In the genomic region with DNA sequence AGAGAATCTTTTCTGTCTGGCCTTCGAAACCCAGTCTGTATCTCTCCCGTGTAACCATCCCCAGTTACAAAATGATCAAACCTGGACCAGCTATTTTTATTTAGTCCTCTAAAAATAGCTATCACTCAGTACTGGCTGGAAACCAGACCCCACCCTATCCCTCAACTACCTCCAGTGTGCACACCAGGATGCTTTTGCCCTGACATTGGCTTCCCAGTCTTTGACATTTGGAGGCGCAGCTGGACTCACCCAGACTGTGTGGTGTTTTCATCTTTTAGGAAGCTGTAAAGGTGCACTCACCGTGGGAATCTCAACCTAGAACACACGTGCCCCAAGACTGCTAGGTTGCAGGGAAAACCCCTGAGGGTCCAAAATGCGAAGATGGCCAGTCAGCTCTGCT, we compare ENCODE assay signal across 9 mouse cellular contexts. TPM values are rescaled to one million over a fixed set of nuclear protein-coding genes. Genes with fewer than 3 reads are reported as not detected.
DNase-seq lines count a peak whose midpoint lies in the region; ATAC-seq lines count a peak whose summit lies in the region.
"Had no signal": no experiment of that assay in that cellular context is flagged by ENCODE, and none has a peak within 500 bp of the region (broad histone marks: within the 10 kb centered on the region; RNA-seq: fewer than 3 reads in every experiment).

No protein-coding gene starts in this region.

- H3K4me1 ChIP-seq in heart, embryonic 14.5 days (ENCODE audit: control insufficient read depth in 2 of 2, insufficient read depth in 2 of 2, low read length in 2 of 2) = peaks cover 7 to 22% of the 10 kb centered on the region in 2 experiments
- peaks cover 25% of the 10 kb centered on the region for H3K4me1 ChIP-seq in embryonic facial prominence, embryonic 10.5 days
- peaks cover 23% of the 10 kb centered on the region for H3K4me1 ChIP-seq in hindbrain, embryonic 13.5 days (replicated peaks)
- peaks cover 32% of the 10 kb centered on the region for H3K4me1 ChIP-seq in midbrain, embryonic 15.5 days

- WGBS in heart, embryonic 14.5 days = 15% methylated on average over 6 of the region's 6 CpGs
- WGBS in embryonic facial prominence, embryonic 10.5 days = 29% methylated on average over 6 of the region's 6 CpGs
- 32% methylated on average over 6 of the region's 6 CpGs for WGBS in hindbrain, embryonic 13.5 days
- 32% methylated on average over 6 of the region's 6 CpGs for WGBS in midbrain, embryonic 15.5 days

- H3K9ac ChIP-seq in heart, embryonic 14.5 days (ENCODE audit: low read length) = peak overlapping the region; percentile 81
- H3K9ac ChIP-seq in hindbrain, embryonic 13.5 days = peak overlapping the region; percentile 76; the same call in 1 of the 2 replicates
- peak overlapping the region; percentile 43 for H3K9ac ChIP-seq in midbrain, embryonic 15.5 days

- peak overlapping the region; percentile 23 to 76 for H3K27ac ChIP-seq in heart, embryonic 14.5 days (replicated peaks in 1 of 2; ENCODE audit: control insufficient read depth in 1 of 2, insufficient read depth in 1 of 2, low read depth in 2 of 2, low read length in 2 of 2)
- peak overlapping the region; percentile 89 for H3K27ac ChIP-seq in embryonic facial prominence, embryonic 10.5 days (replicated peaks)
- H3K27ac ChIP-seq in hindbrain, embryonic 13.5 days = peak overlapping the region; percentile 72
- peak overlapping the region; percentile 68 for H3K27ac ChIP-seq in midbrain, embryonic 15.5 days

- peak overlapping the region; percentile 81 for H3K4me2 ChIP-seq in heart, embryonic 14.5 days (ENCODE audit: low read length)
- H3K4me2 ChIP-seq in hindbrain, embryonic 13.5 days = peak overlapping the region; percentile 88
- H3K4me2 ChIP-seq in midbrain, embryonic 15.5 days = peak overlapping the region; percentile 98

- ATAC-seq in heart, embryonic 14.5 days (ENCODE audit: insufficient number of reproducible peaks, insufficient read depth, low FRiP score, low read depth) = no peak
- ATAC-seq in hindbrain, embryonic 13.5 days (ENCODE audit: low FRiP score) = no peak
- no peak for ATAC-seq in midbrain, embryonic 15.5 days (replicated peaks)
- ATAC-seq: CD4-positive, CD25-positive, alpha-beta regulatory T cell, adult 4 months had no signal

- no peak for DNase-seq in heart, adult 18-20 months
- DNase-seq in embryonic facial prominence, embryonic 10.5 days (ENCODE audit: low spot score) = no peak
- no peak for DNase-seq in frontal cortex, adult 2 months (ENCODE audit: extremely low spot score in 1 of 2, low spot score in 1 of 2)
- no peak for DNase-seq in ovary, postnatal 14 days (ENCODE audit: low spot score)
- DNase-seq in right cerebral cortex, adult 18-20 months = no peak

- no peaks in the 10 kb centered on the region for H3K9me3 ChIP-seq in heart, embryonic 14.5 days (ENCODE audit: control insufficient read depth, low read length)
- H3K9me3 ChIP-seq in embryonic facial prominence, embryonic 10.5 days = no peaks in the 10 kb centered on the region
- H3K9me3 ChIP-seq in hindbrain, embryonic 13.5 days = no peaks in the 10 kb centered on the region
- no peaks in the 10 kb centered on the region for H3K9me3 ChIP-seq in midbrain, embryonic 15.5 days

- H3K36me3 ChIP-seq in heart, embryonic 14.5 days (ENCODE audit: control insufficient read depth, insufficient read depth, low read length) = no peaks in the 10 kb centered on the region
- H3K36me3 ChIP-seq in embryonic facial prominence, embryonic 10.5 days (replicated peaks) = no peaks in the 10 kb centered on the region
- no peaks in the 10 kb centered on the region for H3K36me3 ChIP-seq in hindbrain, embryonic 13.5 days
- no peaks in the 10 kb centered on the region for H3K36me3 ChIP-seq in midbrain, embryonic 15.5 days (replicated peaks)

- H3K27me3 ChIP-seq in heart, embryonic 14.5 days (ENCODE audit: control insufficient read depth, insufficient read depth, low read length) = 0 out of 2 replicates have a peak, but pooled peaks cover 3% of the 10 kb centered on the region
- peaks cover 30% of the 10 kb centered on the region; the same call in 1 of the 2 replicates for H3K27me3 ChIP-seq in embryonic facial prominence, embryonic 10.5 days (replicated peaks; ENCODE audit: low read depth, poor library complexity, severe bottlenecking)
- H3K27me3 ChIP-seq in hindbrain, embryonic 13.5 days = peaks cover 9% of the 10 kb centered on the region; the same call in 1 of the 2 replicates
- 0 out of 2 replicates have a peak, but pooled peaks cover 8% of the 10 kb centered on the region for H3K27me3 ChIP-seq in midbrain, embryonic 15.5 days (replicated peaks)

- H3K4me3 ChIP-seq in heart, embryonic 14.5 days (ENCODE audit: control insufficient read depth in 1 of 2, insufficient read depth in 1 of 2, low read depth in 1 of 2, low read length in 2 of 2) = peak overlapping the region; percentile 64 to 69
- peak overlapping the region; percentile 78 for H3K4me3 ChIP-seq in embryonic facial prominence, embryonic 10.5 days
- H3K4me3 ChIP-seq in hindbrain, embryonic 13.5 days = peak overlapping the region; percentile 66
- H3K4me3 ChIP-seq in midbrain, embryonic 15.5 days = peak overlapping the region; percentile 68

RNA-seq across cellular contexts. Expression of gene Fras1, which starts 0.6 kb away (rescaled TPM):
- 23.0 and 34.5 TPM in 2 replicates for polyA plus RNA-seq in heart, embryonic 14.5 days (2014; fragmentation: Nextera tagmentation; extraction: Ambion mirVana)
- 1 to 10 TPM; 1.0 to 1.6 TPM for total RNA-seq in heart, adult 18-20 months (2021)
- 11.1 and 12.8 TPM in 2 replicates for polyA plus RNA-seq in embryonic facial prominence, embryonic 10.5 days (2016; fragmentation: Nextera tagmentation; extraction: Ambion mirVana)
- 5.7 and 7.0 TPM in 2 replicates for polyA plus RNA-seq in hindbrain, embryonic 13.5 days (2015; fragmentation: Nextera tagmentation; extraction: Ambion mirVana)
- polyA plus RNA-seq in midbrain, embryonic 15.5 days (2015; fragmentation: Nextera tagmentation; extraction: Ambion mirVana) = 4.7 and 6.4 TPM in 2 replicates
- polyA plus RNA-seq in frontal cortex, adult 2 months (2012; rRNA removed) = 7.6 and 9.0 TPM in 2 replicates
